Mouse (Mus musculus): ENCODE data around the gene Kbtbd13.

The Kbtbd13 gene

GRCm38 (mm10) chr9:65391613-65391964, at the start of gene Kbtbd13:
Gene Kbtbd13 (minus strand): TSS chr9:65391652.
- DNase-seq (ENCODE audit: low read depth, low spot score): no peak

DNA sequence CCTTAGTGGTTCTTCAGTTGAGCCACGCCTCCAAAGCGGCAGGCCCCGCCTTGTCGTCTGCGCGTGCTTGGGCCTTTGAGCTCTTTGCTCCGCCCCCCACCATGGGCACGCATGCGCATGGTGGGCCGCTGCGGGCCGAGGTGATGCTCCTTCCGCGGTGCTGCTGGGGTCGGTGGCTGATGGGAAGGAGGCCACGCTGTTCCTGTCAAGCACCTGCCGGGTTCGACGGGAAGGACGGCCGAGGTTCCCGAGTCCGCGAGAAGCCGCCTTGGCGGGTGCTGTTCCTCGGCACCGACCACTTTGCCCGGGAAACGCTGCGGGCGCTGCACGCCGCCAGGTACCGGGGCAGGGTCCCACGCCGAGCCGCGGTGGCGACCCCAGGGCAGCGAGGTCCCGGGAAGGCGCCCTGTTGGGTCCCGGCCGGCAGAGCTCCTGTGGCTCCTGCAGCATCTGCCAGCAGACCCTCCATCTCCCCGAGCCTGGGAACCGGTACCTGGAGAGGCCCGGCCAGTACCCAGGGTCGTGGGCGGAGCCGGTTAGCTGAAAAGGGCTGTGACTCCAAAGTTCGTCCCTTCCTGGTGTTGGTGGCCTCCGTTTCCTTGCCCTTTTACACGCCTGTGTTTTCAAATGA, 44.3 kb upstream of the Kbtbd13 start, which contains the start of gene Mtfmt:
Mtfmt (plus strand) TSS at position 112 of the 631 bp plus-strand sequence.
- DNase-seq (ENCODE audit: low read depth, low spot score): peak; percentile 80

GRCm38 (mm10) chr9:65435211-65435610, 43.8 kb upstream of the Kbtbd13 start:
- no peak for DNase-seq (ENCODE audit: low read depth, low spot score)

GRCm38 (mm10) chr9:65434140-65434539, 42.7 kb upstream of the Kbtbd13 start:
- no peak for DNase-seq (ENCODE audit: low read depth, low spot score)

DNA sequence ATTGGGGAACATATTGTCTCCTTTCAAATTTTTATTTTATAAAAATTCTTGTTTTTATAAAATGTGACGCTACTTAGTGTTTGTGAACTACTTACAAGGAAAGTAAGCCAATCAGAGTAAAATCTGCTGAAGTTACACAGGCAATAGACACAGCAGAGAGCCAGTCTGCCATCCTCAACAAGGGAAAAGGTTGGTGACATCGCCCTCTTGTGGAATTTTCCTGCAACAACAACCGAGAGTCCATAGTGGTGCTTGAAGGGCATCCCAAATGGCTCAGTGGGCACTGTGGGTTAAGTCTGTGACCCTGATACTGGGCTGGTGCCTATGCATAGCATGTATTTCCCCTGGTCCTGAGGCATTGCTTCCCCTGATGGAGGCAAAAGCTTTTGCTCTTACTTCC, 40.8 kb upstream of the Kbtbd13 start:
- peak; percentile 68 for DNase-seq (ENCODE audit: low read depth, low spot score)

DNA sequence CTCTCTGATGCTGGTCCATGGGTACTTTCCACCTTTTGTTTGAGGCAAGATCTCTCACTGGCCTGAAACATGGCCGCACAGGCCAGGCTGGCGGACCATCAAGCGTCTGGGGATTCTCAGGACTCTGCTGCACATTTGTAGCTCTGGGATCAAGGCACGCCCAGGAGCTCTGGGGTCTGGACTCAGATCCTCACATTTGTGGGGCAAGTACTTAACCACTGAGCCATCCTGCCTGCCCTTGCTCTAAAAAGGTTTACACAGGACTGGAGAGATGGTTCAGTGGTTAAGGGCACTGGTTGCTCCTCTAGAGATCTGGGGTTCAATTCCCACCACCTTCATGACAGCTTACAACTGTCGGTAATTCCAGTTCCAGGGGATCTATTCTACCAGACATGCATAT, 39.5 kb upstream of the Kbtbd13 start:
- DNase-seq (ENCODE audit: low read depth, low spot score): no peak

GRCm38 (mm10) chr9:65430401-65430800, 38.9 kb upstream of the Kbtbd13 start:
- no peak for DNase-seq (ENCODE audit: low read depth, low spot score)

DNA sequence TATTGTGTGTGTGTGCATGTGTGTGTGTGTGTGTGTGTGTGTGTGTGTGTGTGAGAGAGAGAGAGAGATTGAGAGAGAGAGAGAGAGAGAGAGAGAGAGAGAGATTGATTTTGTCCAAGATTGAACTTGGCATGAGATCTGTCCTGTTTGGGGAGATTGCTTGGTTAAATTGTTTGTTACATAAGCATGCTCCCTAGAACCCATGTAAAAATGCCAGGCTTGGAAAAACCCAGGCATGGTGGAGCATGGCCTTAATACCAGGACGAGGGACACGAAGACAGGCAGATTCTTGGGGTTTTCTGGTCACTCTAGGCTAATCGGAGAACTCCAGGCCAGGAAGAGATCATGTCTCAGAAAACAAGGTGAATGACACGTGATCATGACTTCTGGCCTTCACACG, 36.6 kb upstream of the Kbtbd13 start:
- no peak for DNase-seq (ENCODE audit: low read depth, low spot score)

DNA sequence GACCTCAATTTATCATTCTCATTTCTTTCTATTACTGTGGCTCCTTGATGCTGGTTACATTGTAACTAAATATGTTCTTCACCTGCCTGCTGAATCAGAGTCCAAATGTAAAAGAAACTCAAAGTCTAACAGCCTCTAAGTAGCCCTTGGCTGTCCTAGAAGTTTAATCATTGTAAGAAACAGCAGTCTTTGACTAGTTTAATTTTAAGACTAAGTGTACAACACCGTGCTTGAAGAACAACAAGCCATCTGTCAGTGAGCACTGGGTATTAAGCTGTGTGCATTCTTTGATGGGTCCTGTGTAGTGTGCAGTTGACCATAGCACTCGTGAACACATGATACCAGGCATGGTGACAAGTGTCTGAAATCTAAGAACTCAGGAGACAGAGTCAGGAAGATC, 36.1 kb upstream of the Kbtbd13 start:
- no peak for DNase-seq (ENCODE audit: low read depth, low spot score)

GRCm38 (mm10) chr9:65424393-65424792, 32.9 kb upstream of the Kbtbd13 start:
- DNase-seq (ENCODE audit: low read depth, low spot score): no peak

DNA sequence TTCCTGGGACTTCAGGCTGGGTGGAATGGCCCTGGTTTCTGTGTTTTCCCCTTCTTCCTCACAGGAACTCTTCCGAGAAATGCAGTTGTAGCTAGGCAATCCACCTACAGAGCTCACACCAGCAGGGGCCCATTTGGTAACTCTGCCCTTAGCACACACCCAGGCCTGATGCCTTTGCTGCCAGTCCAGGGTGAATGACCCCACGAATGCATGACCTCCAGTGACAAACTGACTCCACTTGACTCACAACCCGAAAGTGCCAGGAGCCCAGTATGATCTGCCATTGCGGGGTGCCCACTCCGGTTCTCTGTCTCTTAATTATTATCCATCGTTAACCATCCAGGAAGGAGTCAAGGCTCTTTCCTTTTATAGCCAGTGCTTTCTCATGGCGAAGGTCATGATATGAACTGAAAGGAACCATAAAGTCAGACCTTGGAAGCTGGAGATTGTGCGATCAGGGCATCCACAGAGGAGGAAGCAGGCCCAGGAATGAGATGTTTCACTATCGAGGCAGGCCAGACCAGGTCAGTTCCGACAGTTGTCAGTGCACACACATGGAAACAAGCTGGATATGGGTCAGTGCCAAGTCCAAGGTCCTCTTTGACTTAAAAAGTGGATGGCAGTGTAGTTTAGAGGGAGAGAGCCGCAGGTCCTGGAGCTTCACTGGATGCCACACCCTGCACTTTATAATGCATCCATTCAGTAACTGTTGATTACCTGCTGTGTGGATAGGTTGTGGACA, 31.5 kb upstream of the Kbtbd13 start, which contains the start of gene Slc51b:
Slc51b (minus strand) TSS at position 196 of the 742 bp plus-strand sequence.
- DNase-seq (ENCODE audit: low read depth, low spot score): no peak

DNA sequence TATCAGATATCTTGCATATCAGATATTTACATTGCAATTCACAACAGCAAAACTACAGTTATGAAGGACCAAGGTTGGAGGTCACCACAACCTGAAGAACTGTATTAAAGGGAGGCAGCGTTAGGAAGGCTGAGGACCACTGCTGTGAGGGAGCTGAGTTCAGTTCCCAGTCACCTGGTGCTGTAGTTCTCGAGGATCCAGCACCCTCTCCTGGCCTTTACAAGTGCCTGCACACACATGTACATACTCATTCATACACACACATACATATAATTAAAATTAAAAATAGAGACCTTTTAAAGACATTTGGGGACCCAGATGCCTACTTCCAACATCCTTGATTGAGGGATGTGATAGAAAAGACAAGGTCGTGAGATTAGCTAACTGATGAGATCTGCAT, 28.2 kb upstream of the Kbtbd13 start:
- no peak for DNase-seq (ENCODE audit: low read depth, low spot score)

DNA sequence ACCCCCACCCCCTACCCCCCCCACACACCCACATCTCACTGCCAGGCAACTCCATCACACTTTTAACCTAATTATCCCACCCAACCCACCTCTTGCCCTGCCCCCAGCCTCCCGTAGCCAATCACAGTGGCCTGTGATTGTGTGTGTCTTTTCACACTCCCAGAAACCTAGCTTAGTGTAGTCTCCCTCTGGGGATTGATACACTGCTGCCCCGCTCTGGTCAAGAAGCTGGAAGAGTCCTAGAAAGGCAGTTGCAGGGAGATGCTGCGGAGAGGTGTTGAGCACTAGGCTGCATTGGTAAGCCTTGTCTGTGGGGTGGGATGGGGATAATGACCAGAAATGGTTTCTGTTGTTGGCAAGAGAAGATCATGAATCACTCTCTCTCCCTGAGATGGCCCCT, 26.3 kb upstream of the Kbtbd13 start:
- DNase-seq (ENCODE audit: low read depth, low spot score): no peak

- DNase-seq (ENCODE audit: low read depth, low spot score): no peak
These were observed 19.9 kb upstream of the Kbtbd13 start for GRCm38 (mm10) chr9:65411326-65411725.

DNA sequence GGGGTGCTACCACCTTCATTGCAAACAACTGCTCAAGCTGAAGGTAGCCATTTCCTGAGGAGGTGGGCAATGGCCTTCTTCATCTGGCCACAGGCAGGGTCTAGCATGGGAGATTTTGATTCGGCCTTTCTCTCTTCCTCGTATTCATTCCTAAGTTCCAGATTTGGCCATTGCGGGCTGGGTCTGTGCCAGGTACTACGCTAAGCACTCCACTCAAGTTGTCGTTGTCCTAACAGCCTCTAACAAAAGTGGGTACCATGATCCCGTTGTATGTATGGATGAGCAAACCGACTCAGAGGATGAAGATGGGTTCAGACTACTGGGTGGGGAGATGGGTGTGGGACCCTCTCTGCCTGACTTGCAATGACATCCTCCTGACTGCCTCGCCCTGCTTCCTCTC, 18.9 kb upstream of the Kbtbd13 start:
- DNase-seq (ENCODE audit: low read depth, low spot score): no peak

- DNase-seq (ENCODE audit: low read depth, low spot score): no peak
These were observed 17.4 kb upstream of the Kbtbd13 start for GRCm38 (mm10) chr9:65408871-65409295.

DNA sequence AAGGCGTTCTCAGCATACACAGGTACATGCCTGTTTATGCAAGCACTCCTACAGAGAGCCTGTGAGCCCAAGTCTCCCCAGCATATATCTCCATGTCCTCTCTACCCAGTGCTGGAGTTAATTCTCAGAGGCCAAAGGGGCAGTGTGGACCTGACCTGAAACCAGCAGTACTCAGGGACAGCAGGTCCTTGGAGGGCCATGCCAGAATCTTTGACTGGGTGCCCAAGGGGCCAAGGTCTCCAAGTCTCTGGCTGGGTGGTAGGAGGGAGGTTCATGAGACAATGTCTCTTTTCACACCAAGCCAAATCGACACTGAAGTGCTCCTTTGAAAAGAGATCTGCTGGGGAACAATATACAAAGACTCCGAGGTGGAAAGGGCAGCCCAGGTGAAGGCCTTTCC, 16.4 kb upstream of the Kbtbd13 start:
- DNase-seq (ENCODE audit: low read depth, low spot score): no peak

- no peak for DNase-seq (ENCODE audit: low read depth, low spot score)
These were observed 15.9 kb upstream of the Kbtbd13 start for GRCm38 (mm10) chr9:65407327-65407726.

DNA sequence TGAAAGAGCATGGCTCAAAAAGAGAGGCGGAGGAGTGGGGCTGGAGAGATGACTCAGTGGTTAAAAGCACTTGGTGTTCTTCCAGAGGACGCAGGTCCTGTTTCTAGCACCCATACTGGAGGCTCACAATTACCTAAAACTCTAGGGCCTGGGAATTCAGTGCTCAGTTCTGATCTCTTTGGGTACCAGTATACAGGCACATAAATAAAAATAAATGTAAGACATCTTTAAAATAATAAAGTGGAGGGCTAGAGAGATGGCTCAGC, 13.7 kb upstream of the Kbtbd13 start:
- no peak for DNase-seq (ENCODE audit: low read depth, low spot score)

- no peak for DNase-seq (ENCODE audit: low read depth, low spot score)
These were observed 13.1 kb upstream of the Kbtbd13 start for GRCm38 (mm10) chr9:65404331-65405183.

- no peak for DNase-seq (ENCODE audit: low read depth, low spot score)
These were observed 8.5 kb upstream of the Kbtbd13 start for GRCm38 (mm10) chr9:65399934-65400333.

DNA sequence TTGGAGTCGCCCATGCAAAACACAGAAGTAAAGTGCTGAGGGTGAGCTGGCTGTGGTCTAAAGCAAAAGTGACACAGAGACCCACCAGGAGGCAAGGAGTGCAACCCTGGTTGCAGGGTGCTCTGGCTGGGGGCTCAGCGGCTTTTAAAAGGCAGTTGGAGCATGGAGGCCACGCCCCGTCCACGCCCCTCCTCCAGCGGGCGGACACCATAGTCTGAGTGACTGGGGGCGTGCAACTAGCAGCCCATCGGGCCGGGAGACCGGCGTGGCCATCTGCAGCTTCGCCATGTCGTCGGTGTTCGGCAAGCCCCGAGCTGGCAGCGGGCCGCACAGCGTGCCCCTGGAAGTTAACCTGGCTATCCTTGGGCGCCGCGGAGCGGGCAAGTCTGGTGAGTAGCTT, 6.8 kb upstream of the Kbtbd13 start, which contains the start of gene Rasl12:
Rasl12 (plus strand) TSS at position 228 of the 400 bp plus-strand sequence.
- no peak for DNase-seq (ENCODE audit: low read depth, low spot score)

DNA sequence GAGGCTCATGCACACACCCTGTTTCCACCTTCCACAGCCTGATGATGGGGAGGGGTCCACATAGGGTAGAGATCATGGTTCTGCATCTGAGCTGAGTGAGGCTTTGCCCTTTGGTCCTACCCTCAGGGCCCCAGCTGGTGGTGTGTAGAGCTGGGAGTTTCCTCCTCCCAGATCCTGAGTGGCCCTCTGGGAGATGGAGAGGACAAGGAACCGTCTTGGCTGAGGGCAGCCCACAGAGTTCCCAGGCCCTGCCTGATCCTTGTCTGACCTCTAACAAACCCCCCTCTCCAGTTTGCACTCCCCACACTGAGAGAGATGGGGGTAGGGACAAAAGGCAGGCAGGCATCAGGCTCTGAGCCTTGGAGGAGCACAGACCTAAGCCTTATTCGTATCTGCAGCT, 2.9 kb upstream of the Kbtbd13 start:
- no peak for DNase-seq (ENCODE audit: low read depth, low spot score)
